Mouse (Mus musculus): ENCODE results near the gene Gm21083. TPM values are rescaled to one million over a fixed set of nuclear protein-coding genes. Genes with fewer than 3 reads are reported as not detected.
"Not testable (repeated sequence)": the region's sequence is repeated elsewhere in the genome, so short reads cannot be mapped to it uniquely, and the experiment has no call there.

Gene Gm21083
- polyA plus RNA-seq, 1 experiment = not detected

DNA sequence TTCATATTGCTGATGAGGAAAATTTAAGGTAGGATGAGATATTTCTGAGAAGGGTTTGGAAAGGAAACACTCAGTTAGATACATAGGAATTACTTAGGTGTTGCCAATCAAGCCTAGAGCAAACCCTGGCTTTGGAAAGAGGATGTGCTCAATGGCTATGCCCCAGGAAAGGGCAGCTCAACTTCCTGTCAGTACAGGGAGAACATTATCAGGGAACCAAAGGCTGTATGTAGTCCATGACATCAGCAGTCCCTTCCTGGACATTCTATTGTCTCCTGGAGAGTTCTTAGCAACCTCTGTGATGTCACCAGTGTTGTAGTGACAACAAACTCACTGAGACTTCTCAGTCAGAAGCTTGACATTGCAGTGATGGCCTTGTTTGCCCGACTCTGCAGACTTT, 41.6 kb downstream of the Gm21083 start, which contains the start of gene Speer4d:
Gene Speer4d, plus strand, starts transcription at position 301 of the 400 bp plus-strand sequence.
- H3K4me3 ChIP-seq (ENCODE audit: control insufficient read depth, insufficient read depth, low read length); H3K27ac ChIP-seq (ENCODE audit: control insufficient read depth, insufficient read depth, low read length); H3K4me1 ChIP-seq (replicated peaks; ENCODE audit: control insufficient read depth, insufficient read depth, low read length); DNase-seq; H3K27me3 ChIP-seq (ENCODE audit: control insufficient read depth, insufficient read depth, low read length); H3K36me3 ChIP-seq (ENCODE audit: control insufficient read depth, insufficient read depth, low read length): not testable (repeated sequence)
- WGBS = 74% methylated on average over 1 of the region's 1 CpGs

DNA sequence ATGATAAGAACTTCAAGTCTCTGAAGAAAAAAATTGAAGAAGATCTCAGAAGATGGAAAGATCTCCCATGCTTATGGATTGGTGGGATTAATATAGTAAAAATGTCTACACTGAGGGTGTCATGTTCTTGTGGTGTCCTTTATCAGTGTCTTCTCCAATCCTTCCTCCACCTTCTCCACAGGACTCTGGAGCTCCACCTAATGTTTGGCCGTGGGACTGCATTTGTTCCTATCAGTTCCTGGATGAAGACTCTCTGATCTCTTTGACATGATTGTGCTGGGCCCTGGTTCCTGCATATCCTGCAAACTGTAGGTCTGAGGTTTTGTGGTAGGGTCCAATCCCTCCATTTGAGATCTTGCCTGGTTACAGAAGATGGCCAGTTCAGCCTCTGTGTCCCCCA, 51.0 kb downstream of the Gm21083 start:
- not testable (repeated sequence) for DNase-seq; H3K27ac ChIP-seq (ENCODE audit: control insufficient read depth, insufficient read depth, low read length); H3K4me1 ChIP-seq (replicated peaks; ENCODE audit: control insufficient read depth, insufficient read depth, low read length); H3K27me3 ChIP-seq (ENCODE audit: control insufficient read depth, insufficient read depth, low read length); H3K36me3 ChIP-seq (ENCODE audit: control insufficient read depth, insufficient read depth, low read length); H3K4me3 ChIP-seq (ENCODE audit: control insufficient read depth, insufficient read depth, low read length)
- WGBS = 21% methylated on average over 1 of the region's 1 CpGs

DNA sequence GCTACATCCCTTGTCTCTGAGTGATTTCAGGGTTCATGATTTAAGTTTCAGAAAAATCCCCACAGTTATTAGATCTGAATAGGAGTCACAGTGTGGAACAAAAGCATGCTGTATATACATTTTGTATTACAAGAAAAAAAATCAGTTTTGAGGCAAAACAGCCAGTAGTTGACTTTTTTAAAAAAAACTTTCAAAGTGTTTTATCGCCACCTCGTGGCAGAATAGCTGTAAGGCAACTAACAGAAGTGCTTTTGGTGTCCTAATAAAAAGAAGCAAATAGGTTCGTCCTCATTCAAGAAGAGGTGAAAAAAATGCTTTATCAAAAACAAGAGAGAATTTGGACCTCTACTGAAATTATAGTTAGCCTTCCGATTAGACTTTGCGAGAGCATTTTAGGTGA, 52.9 kb downstream of the Gm21083 start:
- not testable (repeated sequence) for H3K4me1 ChIP-seq (replicated peaks; ENCODE audit: control insufficient read depth, insufficient read depth, low read length); DNase-seq; H3K36me3 ChIP-seq (ENCODE audit: control insufficient read depth, insufficient read depth, low read length); H3K27me3 ChIP-seq (ENCODE audit: control insufficient read depth, insufficient read depth, low read length); H3K27ac ChIP-seq (ENCODE audit: control insufficient read depth, insufficient read depth, low read length); H3K4me3 ChIP-seq (ENCODE audit: control insufficient read depth, insufficient read depth, low read length)
- WGBS = 31% methylated on average over 5 of the region's 5 CpGs

Other genes with a start within 250 kb of the Gm21083 start
- gene Gm21149, start 100.8 kb upstream of the Gm21083 start, polyA plus RNA-seq (2012; rRNA removed) = not detected in 2 replicates
- 0.14 TPM in 1 of 2 replicates, not detected in the other for gene Gm21190, start 48.1 kb upstream of the Gm21083 start, polyA plus RNA-seq (2012; rRNA removed)
- not detected in 2 replicates for gene Speer4d, start 41.7 kb downstream of the Gm21083 start, polyA plus RNA-seq (2012; rRNA removed)
- not detected in 2 replicates for gene 4930572O03Rik, start 79.7 kb downstream of the Gm21083 start, polyA plus RNA-seq (2012; rRNA removed)
- gene Speer4c, start 136.9 kb downstream of the Gm21083 start, polyA plus RNA-seq (2012; rRNA removed) = 0.10 TPM in 1 of 2 replicates, not detected in the other